Mouse (Mus musculus) liver, postnatal 0 days (tissue): Measurements from ENCODE around the gene Wdr6. TPM values are rescaled to one million over a fixed set of nuclear protein-coding genes. Genes with fewer than 3 reads are reported as not detected.

ENCODE experiments used
- ATAC-seq: fragments of 200-750 bp; cut with Nextera tagmentation; 2 replicates; pipeline ENCODE4 v1.8.0; 2017; ENCODE audit warnings: mild to moderate bottlenecking, moderate library complexity
- DNase-seq: peaks from one replicate; pipeline ENCODE4 v3.0.0-alpha.2; 2016
- H3K27ac ChIP-seq: fragments of 300-500 bp; sonication (generic); 2 replicates; pipeline ENCODE4 v1.5.1; 2014; ENCODE audit warnings: antibody characterized with exemption, moderate library complexity, mild to moderate bottlenecking, low read depth
- H3K27me3 ChIP-seq: fragments of 300-500 bp; sonication (generic); 2 replicates; pipeline ENCODE4 v1.6.1; 2014; ENCODE audit warnings: low read length, control low read depth, mixed read lengths; ENCODE audit not compliant: insufficient read depth
- H3K36me3 ChIP-seq: fragments of 300-500 bp; sonication (generic); replicated peaks from 2 replicates; pipeline ENCODE4 v1.6.1; 2014; ENCODE audit warnings: mild to moderate bottlenecking, control low read depth, low read length, moderate library complexity, mixed read lengths; ENCODE audit not compliant: insufficient read depth
- H3K4me1 ChIP-seq: fragments of 300-500 bp; sonication (generic); 2 replicates; pipeline ENCODE4 v1.6.1; 2014; ENCODE audit warnings: antibody characterized with exemption, mild to moderate bottlenecking, control low read depth; ENCODE audit not compliant: insufficient read depth
- H3K4me2 ChIP-seq: fragments of 300-500 bp; sonication (generic); 2 replicates; pipeline ENCODE4 v1.6.1; 2014; ENCODE audit warnings: low read depth, mild to moderate bottlenecking, low read length, moderate library complexity, mixed read lengths
- H3K4me3 ChIP-seq: fragments of 300-500 bp; sonication (generic); 2 replicates; pipeline ENCODE4 v1.5.1; 2014; ENCODE audit warnings: low read depth, low read length
- H3K9ac ChIP-seq: fragments of 300-500 bp; sonication (generic); replicated peaks from 2 replicates; pipeline ENCODE4 v1.6.1; 2014; ENCODE audit warnings: mild to moderate bottlenecking, moderate library complexity
- H3K9me3 ChIP-seq: fragments of 300-500 bp; sonication (generic); 2 replicates; pipeline ENCODE4 v1.6.1; 2016; ENCODE audit warnings: mild to moderate bottlenecking, control low read depth, low read length, mixed read lengths
- CTCF ChIP-seq: sonication (generic); IDR thresholded peaks from 2 replicates; pipeline ENCODE4 v1.5.1; 2016; ENCODE audit warnings: antibody characterized with exemption, low read depth
- EP300 ChIP-seq: IDR thresholded peaks from 2 replicates; pipeline ENCODE4 v1.6.1; 2016; ENCODE audit warnings: antibody characterized with exemption, low read depth, mild to moderate bottlenecking
- WGBS: fragments of 180-500 bp; shearing (Covaris S2); extraction: QIAGEN DNeasy Blood & Tissue Kit; methylation state at CpG from one replicate; pipeline ENCODE4 v1.1.7; 2014; ENCODE audit not compliant: insufficient replicate concordance; 5-methylcytosine and 5-hydroxymethylcytosine counted together
- polyA plus RNA-seq: library from polyadenylated mRNA; unstranded; fragments of >200 nt; fragmentation: Nextera tagmentation; extraction: Ambion mirVana; gene quantifications from 2 replicates; pipeline ENCODE4 v1.2.1, GENCODE M21; 2015

Gene Wdr6
- polyA plus RNA-seq, 1 experiment from 2014 or later: 5.7 TPM

DNA sequence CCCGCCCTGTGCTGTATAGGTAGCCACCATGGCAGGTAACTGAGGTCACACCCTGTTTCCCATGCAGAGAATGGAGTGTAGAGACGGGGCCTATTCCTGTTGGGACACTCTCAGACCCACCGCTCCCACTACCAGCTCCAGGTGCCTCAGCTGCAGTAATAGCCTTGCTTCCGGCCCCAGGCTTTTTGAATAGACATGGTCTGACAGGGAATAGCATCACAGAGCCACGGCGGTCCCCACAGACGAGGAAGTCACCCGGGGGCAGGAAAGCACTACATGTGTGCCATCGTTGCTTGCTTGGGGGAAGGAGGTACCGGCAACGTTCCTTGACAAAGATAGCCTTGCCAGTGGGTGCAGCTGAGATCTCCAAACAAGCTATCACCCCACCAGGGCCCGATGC lies 3.6 kb downstream of the Wdr6 start:
- Histone ChIP-seq H3K4me3 (no peak overlapping the region), H3K27me3 (no peaks in the 10 kb centered on the region), H3K9me3 (no peaks in the 10 kb centered on the region), H3K4me1 (peaks cover 18% of the 10 kb centered on the region), H3K36me3 (peaks cover 18% of the 10 kb centered on the region), H3K4me2 (no peak overlapping the region), H3K9ac (no peak overlapping the region), H3K27ac (no peak overlapping the region)
- no peak for ATAC-seq
- no peak for TF ChIP-seq CTCF
- no peak for TF ChIP-seq EP300
- DNase-seq: no peak
- 77% methylated on average over 12 of the region's 12 CpGs for WGBS

DNA sequence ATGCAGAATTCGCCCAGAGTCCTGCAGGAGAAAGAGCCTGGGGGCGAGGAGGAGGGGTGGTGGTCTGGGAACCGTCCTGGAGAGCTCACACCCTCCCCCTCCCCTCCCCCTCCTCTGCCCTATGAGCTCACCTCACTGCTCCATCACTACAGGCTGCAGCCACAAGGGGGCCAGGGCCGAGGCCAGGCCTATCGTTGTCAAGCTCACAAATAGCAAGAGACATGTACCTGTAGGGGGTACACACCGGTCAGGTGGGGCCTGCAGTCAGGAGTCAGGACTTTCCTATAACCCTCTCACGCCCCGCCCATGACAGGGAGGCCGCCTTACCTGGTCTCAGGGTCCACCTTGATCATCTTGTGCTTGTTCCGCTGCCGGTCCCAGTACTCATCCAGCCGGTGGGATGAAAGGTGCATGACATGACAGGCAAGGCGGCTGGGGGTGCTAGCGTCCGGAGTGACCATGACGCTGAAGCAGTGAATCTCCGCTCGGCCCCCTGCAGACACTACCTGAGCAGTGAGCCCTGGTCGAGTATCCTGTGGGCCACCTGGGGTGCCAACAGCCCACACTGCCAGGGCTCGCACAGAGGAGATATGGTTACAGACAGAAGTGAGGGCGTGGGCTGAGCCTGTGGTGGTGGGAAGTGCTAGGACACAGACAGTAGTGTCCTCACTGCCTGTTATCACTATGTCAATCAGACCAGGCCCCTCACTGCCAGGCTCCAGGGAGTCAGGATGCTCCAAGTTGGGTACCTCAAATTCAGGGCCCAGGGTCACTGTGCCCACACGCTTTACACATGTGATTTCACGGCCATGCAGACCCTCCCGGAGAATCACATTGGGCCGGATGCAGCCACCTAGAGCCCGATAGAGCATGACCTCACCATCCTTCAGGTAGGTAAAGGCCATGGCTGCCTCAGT lies 4.5 kb downstream of the Wdr6 start:
- Histone ChIP-seq H3K4me1 (peaks cover 17% of the 10 kb centered on the region), H3K27ac (no peak overlapping the region), H3K4me2 (no peak overlapping the region), H3K9me3 (no peaks in the 10 kb centered on the region), H3K9ac (no peak overlapping the region), H3K4me3 (no peak overlapping the region), H3K36me3 (peaks cover 18% of the 10 kb centered on the region), H3K27me3 (no peaks in the 10 kb centered on the region)
- no peak for ATAC-seq
- TF ChIP-seq EP300 (no peak), CTCF (peak; percentile 74)
- 66% methylated on average over 26 of the region's 26 CpGs for WGBS
- peak; percentile 78 for DNase-seq

DNA sequence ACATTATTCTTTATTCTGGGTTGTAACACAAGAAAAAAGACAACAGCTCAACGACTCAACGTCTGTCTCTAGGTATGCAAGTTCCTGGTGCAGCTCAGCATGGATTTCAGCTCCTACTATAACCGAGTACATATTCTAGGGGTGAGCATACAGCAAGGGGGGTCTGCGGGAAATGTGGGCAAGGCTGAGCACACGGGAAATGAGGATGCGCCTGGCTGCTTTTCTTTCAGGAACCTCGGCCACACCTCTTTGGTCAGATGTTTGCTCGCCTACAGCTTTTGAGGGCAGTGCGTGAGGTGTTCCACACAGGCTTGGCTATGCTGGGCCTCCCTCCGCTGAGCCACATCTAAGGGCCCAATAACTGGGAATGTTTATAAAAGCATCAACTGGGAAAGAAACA lies 6.2 kb downstream of the Wdr6 start:
- H3K36me3 ChIP-seq: peaks cover 18% of the 10 kb centered on the region
- peaks cover 26% of the 10 kb centered on the region for H3K4me1 ChIP-seq
- no peak for ATAC-seq
- no peak overlapping the region for H3K4me3 ChIP-seq
- H3K9me3 ChIP-seq: no peaks in the 10 kb centered on the region
- 83% methylated on average over 10 of the region's 10 CpGs for WGBS
- DNase-seq: no peak
- H3K27ac ChIP-seq: no peak overlapping the region
- H3K9ac ChIP-seq: no peak overlapping the region
- no peaks in the 10 kb centered on the region for H3K27me3 ChIP-seq
- no peak for TF ChIP-seq EP300
- TF ChIP-seq CTCF: no peak
- no peak overlapping the region for H3K4me2 ChIP-seq

DNA sequence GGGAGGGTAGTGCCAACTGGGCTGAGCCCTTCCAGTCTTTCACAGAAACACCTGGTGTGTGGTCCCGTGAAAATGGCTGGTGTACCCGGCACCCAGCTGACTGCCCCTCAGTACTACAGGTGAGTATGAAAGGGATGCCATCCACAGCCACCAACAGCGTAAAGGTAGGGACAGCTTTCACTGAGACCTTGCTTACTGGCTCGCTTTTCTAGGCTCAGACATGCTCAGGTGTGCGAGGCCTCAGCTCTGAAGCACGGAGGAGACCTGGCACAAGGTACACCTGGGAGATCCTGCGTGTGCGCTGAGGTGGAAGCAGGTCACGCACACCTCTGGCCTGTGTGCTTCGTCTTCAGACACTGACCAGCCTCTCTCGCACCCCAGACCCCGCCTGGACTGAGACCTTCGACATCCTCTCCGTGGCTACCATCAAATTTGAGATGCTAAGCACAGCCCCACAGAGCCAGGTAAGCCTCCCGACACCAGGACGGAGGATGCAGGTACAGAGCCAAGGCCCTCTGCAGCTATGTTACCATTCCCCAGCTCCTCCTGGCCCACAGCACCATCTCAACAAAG lies 7.1 kb downstream of the Wdr6 start:
- Histone ChIP-seq H3K27me3 (no peaks in the 10 kb centered on the region), H3K9me3 (no peaks in the 10 kb centered on the region), H3K36me3 (peaks cover 18% of the 10 kb centered on the region), H3K9ac (no peak overlapping the region), H3K4me3 (no peak overlapping the region), H3K27ac (no peak overlapping the region), H3K4me1 (peaks cover 26% of the 10 kb centered on the region), H3K4me2 (no peak overlapping the region)
- no peak for ATAC-seq
- 87% methylated on average over 16 of the region's 16 CpGs for WGBS
- TF ChIP-seq CTCF (no peak), EP300 (no peak)
- DNase-seq: no peak

DNA sequence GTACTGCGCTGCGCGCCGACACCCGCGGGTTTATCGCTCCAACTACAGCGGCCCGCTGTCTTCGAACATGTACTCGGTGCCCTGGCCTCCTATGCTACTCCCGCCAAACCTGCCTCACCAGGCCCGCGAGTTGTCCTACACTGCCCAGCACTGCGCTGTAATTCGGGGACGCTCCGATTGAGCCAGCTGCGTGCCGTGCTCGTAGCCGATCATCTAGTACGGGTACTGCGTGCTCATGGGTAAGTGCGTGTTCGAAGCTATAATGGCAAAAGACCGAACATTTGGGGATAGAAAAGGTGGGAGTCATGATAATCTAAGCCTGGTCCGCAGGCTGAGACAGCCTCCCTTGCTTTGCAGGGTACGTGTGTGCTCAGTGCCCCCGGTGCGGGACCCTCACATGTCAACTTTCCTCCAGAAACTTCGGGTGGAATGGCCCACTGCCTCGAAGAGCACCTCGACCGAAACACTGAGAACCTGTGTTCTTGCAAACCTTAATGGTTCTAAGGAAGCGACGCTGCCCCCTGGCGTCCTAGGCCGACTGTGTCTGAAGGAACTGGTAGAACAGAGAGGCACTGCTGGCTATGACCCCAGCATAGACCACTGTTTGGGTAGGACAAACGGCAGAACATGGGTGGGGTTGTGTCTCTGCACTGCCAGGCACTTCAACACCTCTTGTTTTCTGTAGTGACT lies 8.2 kb downstream of the Wdr6 start:
- peak overlapping the region; percentile 100 for H3K4me2 ChIP-seq
- peak; percentile 1; the same call in 1 of the 2 replicates for ATAC-seq
- peak overlapping the region; percentile 68 for H3K4me3 ChIP-seq
- peaks cover 33% of the 10 kb centered on the region for H3K4me1 ChIP-seq
- peak overlapping the region; percentile 62 for H3K9ac ChIP-seq
- peak; percentile 87 for DNase-seq
- peaks cover 24% of the 10 kb centered on the region for H3K36me3 ChIP-seq
- no peaks in the 10 kb centered on the region for H3K27me3 ChIP-seq
- peak overlapping the region; percentile 53 for H3K27ac ChIP-seq
- TF ChIP-seq CTCF (peak; percentile 87), EP300 (no peak)
- under 1% methylated on average over 40 of the region's 40 CpGs for WGBS
- no peaks in the 10 kb centered on the region for H3K9me3 ChIP-seq
